Mouse (Mus musculus) kidney, adult 2 months (tissue): Measurements from ENCODE around the gene Pdpn.

Source experiments
- CTCF ChIP-seq: fragments of 200-500 bp; conservative IDR thresholded peaks from 2 replicates; pipeline ENCODE4 v1.5.1; 2011; ENCODE audit warnings: low read depth, mild to moderate bottlenecking, control low read depth, low read length, moderate library complexity, mixed read lengths; ENCODE audit not compliant: insufficient read depth, insufficient read length
- POLR2A ChIP-seq: fragments of 200-500 bp; IDR thresholded peaks from one replicate; pipeline ENCODE4 v1.6.1; 2011; ENCODE audit warnings: low read depth, low read length, control low read depth

DNA sequence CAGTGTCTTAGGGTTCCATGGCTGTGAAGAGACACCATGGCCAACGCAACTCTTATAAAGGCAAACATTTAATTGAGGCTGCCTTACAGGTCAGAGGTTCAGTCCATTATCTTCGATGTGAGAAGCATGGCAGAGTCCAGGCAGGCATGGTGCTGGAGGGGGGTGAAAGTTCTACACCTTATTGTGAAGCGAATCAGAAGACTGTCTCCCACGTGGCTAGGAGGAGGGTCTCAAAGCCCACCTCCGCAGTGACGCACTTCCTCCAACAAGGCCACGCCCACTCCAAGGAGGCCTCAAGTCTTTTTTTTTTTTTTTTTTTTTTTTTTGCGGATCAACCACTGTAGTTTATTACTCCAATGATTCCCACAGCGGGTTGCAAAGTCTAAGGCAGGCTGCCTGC is 58.1 kb downstream of the Pdpn start:
- no peak for TF ChIP-seq CTCF
- TF ChIP-seq POLR2A, result no peak
